Mouse (Mus musculus) stomach, embryonic 14.5 days (tissue): ENCODE results near the gene Atf6b. TPM values are rescaled to one million over a fixed set of nuclear protein-coding genes. Genes with fewer than 3 reads are reported as not detected.

Source experiments
- ATAC-seq: fragments of 200-750 bp; cut with Nextera tagmentation; 2 replicates; pipeline ENCODE4 v1.8.0; 2017; ENCODE audit warnings: low read depth, moderate TSS enrichment; ENCODE audit not compliant: insufficient number of reproducible peaks, insufficient read depth, low FRiP score
- H3K27ac ChIP-seq: fragments of 300-500 bp; sonication (generic); 2 replicates; pipeline ENCODE4 v1.5.1; 2014; ENCODE audit warnings: mild to moderate bottlenecking, low read length, moderate library complexity, mixed read lengths
- H3K27me3 ChIP-seq: fragments of 300-500 bp; sonication (generic); 2 replicates; pipeline ENCODE4 v1.6.1; 2014; ENCODE audit warnings: low read length, control low read depth, mixed read lengths; ENCODE audit not compliant: control insufficient read depth, insufficient read depth
- H3K36me3 ChIP-seq: fragments of 300-500 bp; sonication (generic); 2 replicates; pipeline ENCODE4 v1.6.1; 2014; ENCODE audit warnings: mild to moderate bottlenecking, control low read depth, low read length, moderate library complexity, mixed read lengths; ENCODE audit not compliant: control insufficient read depth, insufficient read depth
- H3K4me1 ChIP-seq: fragments of 300-500 bp; sonication (generic); 2 replicates; pipeline ENCODE4 v1.6.1; 2014; ENCODE audit warnings: low read length, control low read depth, mixed read lengths; ENCODE audit not compliant: control insufficient read depth, insufficient read depth
- H3K4me2 ChIP-seq: fragments of 300-500 bp; sonication (generic); replicated peaks from 2 replicates; pipeline ENCODE4 v1.6.1; 2014; ENCODE audit warnings: low read depth, low read length, control low read depth
- H3K4me3 ChIP-seq: fragments of 300-500 bp; sonication (generic); 2 replicates; pipeline ENCODE4 v1.5.1; 2014; ENCODE audit warnings: low read depth, low read length, control low read depth
- H3K9ac ChIP-seq: fragments of 300-500 bp; sonication (generic); replicated peaks from 2 replicates; pipeline ENCODE4 v1.6.1; 2014; ENCODE audit warnings: low read depth, mild to moderate bottlenecking, control low read depth, low read length, moderate library complexity, mixed read lengths
- H3K9me3 ChIP-seq: fragments of 300-500 bp; sonication (generic); 2 replicates; pipeline ENCODE4 v1.6.1; 2016; ENCODE audit warnings: low read depth, low read length, control low read depth; ENCODE audit not compliant: control insufficient read depth
- WGBS: fragments of 180-500 bp; shearing (Covaris S2); extraction: QIAGEN DNeasy Blood & Tissue Kit; methylation state at CpG from one replicate; pipeline ENCODE4 v1.1.7; 2014; 5-methylcytosine and 5-hydroxymethylcytosine counted together
- polyA plus RNA-seq: library from polyadenylated mRNA; unstranded; fragments of >200 nt; fragmentation: Nextera tagmentation; extraction: Ambion mirVana; gene quantifications from 2 replicates; pipeline ENCODE4 v1.2.1, GENCODE M21; 2014

The Atf6b gene
- polyA plus RNA-seq, 1 experiment from 2014 or later = 58.3 TPM

GRCm38 (mm10) chr17:34605609-34606008, 41.3 kb upstream of the Atf6b start:
- Histone ChIP-seq H3K36me3 (peaks cover 8% of the 10 kb centered on the region; the same call in 1 of the 2 replicates), H3K9me3 (no peaks in the 10 kb centered on the region), H3K27me3 (no peaks in the 10 kb centered on the region), H3K4me2 (peak overlapping the region; percentile 95), H3K4me3 (peak overlapping the region; percentile 73), H3K9ac (peak overlapping the region; percentile 96), H3K27ac (peak overlapping the region; percentile 93), H3K4me1 (peaks cover 27% of the 10 kb centered on the region)
- peak; percentile 30 for ATAC-seq
- WGBS = under 1% methylated on average over 29 of the region's 30 CpGs

GRCm38 (mm10) chr17:34606186-34607039, 40.5 kb upstream of the Atf6b start:
- no peak for ATAC-seq
- Histone ChIP-seq H3K27ac (peak overlapping the region; percentile 93; the same call in 1 of the 2 replicates), H3K36me3 (peaks cover 14% of the 10 kb centered on the region), H3K4me2 (peak overlapping the region; percentile 95), H3K27me3 (no peaks in the 10 kb centered on the region), H3K4me1 (peaks cover 27% of the 10 kb centered on the region), H3K9ac (peak overlapping the region; percentile 96), H3K9me3 (no peaks in the 10 kb centered on the region), H3K4me3 (peak overlapping the region; percentile 73)
- WGBS = 10% methylated on average over 32 of the region's 32 CpGs

- Histone ChIP-seq H3K4me3 (no peak overlapping the region), H3K27me3 (no peaks in the 10 kb centered on the region), H3K9ac (no peak overlapping the region), H3K4me1 (peaks cover 19% of the 10 kb centered on the region), H3K27ac (no peak overlapping the region), H3K4me2 (no peak overlapping the region), H3K36me3 (peaks cover 26% of the 10 kb centered on the region), H3K9me3 (no peaks in the 10 kb centered on the region)
- ATAC-seq = no peak
- WGBS = 78% methylated on average over 7 of the region's 7 CpGs
Measured at GRCm38 (mm10) chr17:34607997-34608396, 38.9 kb upstream of the Atf6b start.

GRCm38 (mm10) chr17:34611050-34611449, 35.9 kb upstream of the Atf6b start:
- Histone ChIP-seq H3K4me1 (peaks cover 11% of the 10 kb centered on the region; the same call in 1 of the 2 replicates), H3K27ac (no peak overlapping the region), H3K36me3 (peaks cover 40% of the 10 kb centered on the region), H3K9me3 (no peaks in the 10 kb centered on the region), H3K9ac (no peak overlapping the region), H3K27me3 (no peaks in the 10 kb centered on the region), H3K4me3 (no peak overlapping the region), H3K4me2 (no peak overlapping the region)
- 92% methylated on average over 8 of the region's 8 CpGs for WGBS
- ATAC-seq = no peak

GRCm38 (mm10) chr17:34613054-34613645, 33.8 kb upstream of the Atf6b start:
- Histone ChIP-seq H3K4me3 (no peak overlapping the region), H3K4me2 (no peak overlapping the region), H3K4me1 (no peaks in the 10 kb centered on the region), H3K9ac (no peak overlapping the region), H3K27ac (no peak overlapping the region), H3K9me3 (no peaks in the 10 kb centered on the region), H3K27me3 (no peaks in the 10 kb centered on the region), H3K36me3 (peaks cover 54% of the 10 kb centered on the region)
- WGBS = 78% methylated on average over 11 of the region's 11 CpGs
- ATAC-seq = no peak

GRCm38 (mm10) chr17:34613830-34614229, 33.1 kb upstream of the Atf6b start:
- Histone ChIP-seq H3K4me2 (no peak overlapping the region), H3K27me3 (no peaks in the 10 kb centered on the region), H3K9me3 (no peaks in the 10 kb centered on the region), H3K36me3 (peaks cover 54% of the 10 kb centered on the region), H3K27ac (no peak overlapping the region), H3K4me3 (no peak overlapping the region), H3K4me1 (no peaks in the 10 kb centered on the region), H3K9ac (no peak overlapping the region)
- 88% methylated on average over 10 of the region's 10 CpGs for WGBS
- ATAC-seq = no peak

GRCm38 (mm10) chr17:34615871-34616270, 31.1 kb upstream of the Atf6b start, which contains the start of gene Egfl8:
Gene Egfl8 (minus strand): TSS chr17:34615971.
- no peaks in the 10 kb centered on the region for H3K27me3 ChIP-seq
- H3K36me3 ChIP-seq = peaks cover 55% of the 10 kb centered on the region
- ATAC-seq = no peak
- H3K27ac ChIP-seq = 0 out of 2 replicates have a peak within 1 kb of the TSS, but pooled peaks have one; percentile 10
- no peak within 1 kb of the TSS for H3K4me3 ChIP-seq
- 75% methylated on average over 6 of the region's 6 CpGs for WGBS
- H3K9me3 ChIP-seq = no peaks in the 10 kb centered on the region
- no peak within 1 kb of the TSS for H3K9ac ChIP-seq
- no peaks in the 10 kb centered on the region for H3K4me1 ChIP-seq
- no peak within 1 kb of the TSS for H3K4me2 ChIP-seq

GRCm38 (mm10) chr17:34618999-34619398, 27.9 kb upstream of the Atf6b start:
- Histone ChIP-seq H3K27me3 (no peaks in the 10 kb centered on the region), H3K27ac (no peak overlapping the region), H3K4me2 (no peak overlapping the region), H3K9ac (no peak overlapping the region), H3K9me3 (no peaks in the 10 kb centered on the region), H3K36me3 (peaks cover 41% of the 10 kb centered on the region), H3K4me3 (no peak overlapping the region), H3K4me1 (no peaks in the 10 kb centered on the region)
- ATAC-seq = no peak
- WGBS = 21% methylated on average over 6 of the region's 6 CpGs
